Mouse (Mus musculus) G1E (cell line): ENCODE measurements around the gene Wwp2. TPM values are rescaled to one million over a fixed set of nuclear protein-coding genes. Genes with fewer than 3 reads are reported as not detected.

Experiments used
- ATAC-seq: 2 replicates; pipeline ENCODE4 v1.8.0; 2016; ENCODE audit warnings: mild to moderate bottlenecking; ENCODE audit not compliant: insufficient number of reproducible peaks, poor library complexity, low FRiP score, severe bottlenecking; ENCODE audit errors: extremely low read depth
- DNase-seq: peaks from one replicate; pipeline ENCODE4 v3.0.0; 2012; ENCODE audit warnings: low spot score
- H3K27me3 ChIP-seq: 2 replicates; pipeline ENCODE4 v1.6.1; 2012; ENCODE audit warnings: mild to moderate bottlenecking, low read length, inconsistent platforms; ENCODE audit not compliant: insufficient read depth
- H3K36me3 ChIP-seq: replicated peaks from 2 replicates; pipeline ENCODE3; 2012; ENCODE audit warnings: mild to moderate bottlenecking, inconsistent platforms
- H3K4me1 ChIP-seq: 2 replicates; pipeline ENCODE4 v1.6.1; 2012; ENCODE audit warnings: low read depth, low read length, inconsistent platforms, mixed read lengths; ENCODE audit not compliant: insufficient read depth
- H3K4me3 ChIP-seq: 2 replicates; pipeline ENCODE4 v1.5.1; 2012; ENCODE audit warnings: low read depth, mild to moderate bottlenecking, inconsistent platforms, low read length, moderate library complexity, mixed read lengths
- H3K9me3 ChIP-seq: replicated peaks from 2 replicates; pipeline ENCODE4 v1.6.1; 2012; ENCODE audit warnings: inconsistent platforms
- CTCF ChIP-seq: IDR thresholded peaks from 2 replicates; pipeline ENCODE4 v1.5.1; 2012; ENCODE audit warnings: low read depth, low read length, inconsistent platforms, mixed read lengths
- GATA1 ChIP-seq: IDR thresholded peaks from 2 replicates; pipeline ENCODE4 v1.6.1; 2012; ENCODE audit warnings: borderline replicate concordance, low read length, inconsistent platforms, mixed read lengths
- GATA2 ChIP-seq: IDR thresholded peaks from 2 replicates; pipeline ENCODE4 v1.6.1; 2012; ENCODE audit warnings: low read depth, low read length, inconsistent platforms, borderline replicate concordance
- POLR2AphosphoS5 ChIP-seq: IDR thresholded peaks from 2 replicates; pipeline ENCODE4 v1.6.1; 2012; ENCODE audit warnings: low read depth, low read length, inconsistent platforms; ENCODE audit not compliant: insufficient replicate concordance
- TAL1 ChIP-seq: conservative IDR thresholded peaks from 2 replicates; pipeline ENCODE4 v1.6.1; 2012; ENCODE audit warnings: low read depth, low read length, inconsistent platforms, mixed read lengths
- polyA plus RNA-seq: library from polyadenylated mRNA; stranded (reverse); fragments of >175 nt; gene quantifications from 2 replicates; pipeline ENCODE4 v1.2.3, GENCODE M21; 2012
- total RNA-seq, 2 experiments: library from RNA; stranded (forward) in 1 of 2; stranded (reverse) in 1 of 2; fragments of 200-1000 nt in 1 of 2; fragments of >200 nt in 1 of 2; fragmentation: Nextera tagmentation in 1 of 2; gene quantifications; 2 replicates each; pipeline ENCODE4 v1.2.3; 2014 to 2017

Gene Wwp2
- total and polyA plus RNA-seq, 3 experiments, result 45.7 to 77.5 (median 71.4) TPM

DNA sequence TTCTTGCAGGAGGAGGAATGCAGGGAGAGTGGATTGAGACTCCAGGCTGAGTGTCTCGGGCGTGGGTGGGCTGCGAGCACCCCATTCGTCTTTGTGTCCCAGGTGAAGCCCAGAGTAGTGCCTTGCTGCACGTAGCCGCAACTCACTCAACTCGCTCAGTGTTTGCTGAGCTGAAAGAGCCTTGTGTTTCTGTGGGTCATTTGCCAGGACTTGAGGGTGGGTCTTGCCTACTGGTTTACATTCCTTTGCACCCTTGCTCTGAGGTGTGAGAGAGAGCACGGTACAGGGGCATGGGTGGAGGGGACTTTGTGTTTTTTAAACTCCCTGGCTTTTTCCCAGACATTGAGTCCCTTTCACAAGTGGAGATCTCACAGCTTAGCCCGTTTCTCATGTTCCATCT is 59.3 kb downstream of the Wwp2 start:
- ATAC-seq (no peak), DNase-seq (no peak)
- Histone ChIP-seq H3K36me3 (peaks cover 68% of the 10 kb centered on the region), H3K4me1 (peaks cover 2% of the 10 kb centered on the region; the same call in 1 of the 2 replicates), H3K9me3 (no peaks in the 10 kb centered on the region), H3K4me3 (no peak overlapping the region), H3K27me3 (no peaks in the 10 kb centered on the region)
- TF ChIP-seq POLR2AphosphoS5 (no peak), GATA1 (no peak), GATA2 (no peak), CTCF (no peak), TAL1 (no peak)

DNA sequence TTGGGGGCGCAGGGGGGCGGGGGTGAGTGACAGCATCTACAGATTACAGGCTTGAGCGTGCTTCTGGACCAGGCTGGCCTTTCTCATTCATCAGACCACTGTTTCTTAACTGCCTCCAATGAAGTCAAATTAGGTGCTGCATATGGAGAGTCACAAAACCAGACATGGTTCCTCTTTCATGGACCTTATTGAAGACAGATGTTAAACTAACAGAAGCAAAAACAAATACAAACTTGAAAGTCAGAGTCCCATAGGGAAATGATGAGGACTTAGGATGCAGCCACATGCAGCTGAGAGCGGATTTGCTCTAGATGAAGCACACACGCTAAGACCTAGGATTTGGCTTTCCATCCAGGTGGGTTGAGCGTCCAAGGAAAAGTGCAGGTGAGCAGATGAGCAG is 61.5 kb downstream of the Wwp2 start:
- peaks cover 10% of the 10 kb centered on the region for H3K4me1 ChIP-seq
- H3K36me3 ChIP-seq, result peaks cover 66% of the 10 kb centered on the region
- DNase-seq (no peak), ATAC-seq (no peak)
- no peaks in the 10 kb centered on the region for H3K9me3 ChIP-seq
- no peaks in the 10 kb centered on the region for H3K27me3 ChIP-seq
- H3K4me3 ChIP-seq, result no peak overlapping the region
- TF ChIP-seq GATA1 (no peak), GATA2 (no peak), CTCF (no peak), TAL1 (no peak), POLR2AphosphoS5 (no peak)

DNA sequence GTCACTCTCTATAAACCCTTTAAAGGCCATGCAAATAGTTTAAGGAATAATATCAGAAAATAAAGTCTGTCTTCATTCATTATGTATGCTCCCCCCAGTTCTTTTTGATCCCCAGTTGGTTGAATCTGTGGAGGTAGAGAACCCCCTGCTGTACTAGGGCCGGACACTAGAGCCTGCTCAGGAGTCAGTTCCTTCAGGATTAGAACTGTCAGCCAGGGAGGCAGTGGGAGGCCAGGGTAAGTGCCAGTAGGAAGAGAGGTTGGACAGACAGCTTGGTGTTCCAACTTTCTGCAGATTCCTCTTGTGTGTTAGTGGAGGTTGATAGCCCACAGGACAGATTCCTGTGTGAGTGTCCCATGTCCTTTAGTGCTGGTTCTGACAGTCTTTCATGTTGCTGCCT is 62.2 kb downstream of the Wwp2 start:
- no peak for DNase-seq
- TF ChIP-seq GATA2 (no peak), CTCF (no peak), GATA1 (no peak), POLR2AphosphoS5 (no peak), TAL1 (no peak)
- no peak for ATAC-seq
- Histone ChIP-seq H3K36me3 (peaks cover 65% of the 10 kb centered on the region), H3K4me1 (peaks cover 17% of the 10 kb centered on the region), H3K4me3 (no peak overlapping the region), H3K27me3 (no peaks in the 10 kb centered on the region), H3K9me3 (no peaks in the 10 kb centered on the region)

DNA sequence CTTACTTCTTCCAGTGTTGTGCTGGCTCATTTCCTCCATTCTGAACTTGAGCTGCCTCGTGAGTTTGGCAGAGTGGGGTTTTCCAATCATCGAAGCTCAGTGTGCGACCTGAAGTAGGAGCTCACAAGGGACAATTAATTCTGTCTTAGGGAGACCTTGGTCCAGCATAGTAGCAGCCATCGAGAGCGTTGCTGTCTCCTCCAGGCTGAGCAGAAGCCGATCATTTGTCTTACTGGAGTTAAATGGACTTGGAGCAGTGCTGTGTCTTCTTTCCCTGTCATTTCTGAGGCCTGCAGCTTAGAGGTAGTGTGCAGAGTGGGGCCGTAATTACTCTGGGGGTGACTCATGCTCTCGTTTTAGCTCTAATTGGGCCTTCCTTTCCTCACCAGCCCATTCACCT is 62.6 kb downstream of the Wwp2 start:
- DNase-seq, result no peak
- H3K9me3 ChIP-seq, result no peaks in the 10 kb centered on the region
- no peaks in the 10 kb centered on the region for H3K27me3 ChIP-seq
- H3K4me1 ChIP-seq, result peaks cover 21% of the 10 kb centered on the region
- H3K36me3 ChIP-seq, result peaks cover 64% of the 10 kb centered on the region
- H3K4me3 ChIP-seq, result no peak overlapping the region
- ATAC-seq, result no peak
- TF ChIP-seq CTCF (no peak), TAL1 (no peak), GATA1 (no peak), GATA2 (no peak), POLR2AphosphoS5 (no peak)

DNA sequence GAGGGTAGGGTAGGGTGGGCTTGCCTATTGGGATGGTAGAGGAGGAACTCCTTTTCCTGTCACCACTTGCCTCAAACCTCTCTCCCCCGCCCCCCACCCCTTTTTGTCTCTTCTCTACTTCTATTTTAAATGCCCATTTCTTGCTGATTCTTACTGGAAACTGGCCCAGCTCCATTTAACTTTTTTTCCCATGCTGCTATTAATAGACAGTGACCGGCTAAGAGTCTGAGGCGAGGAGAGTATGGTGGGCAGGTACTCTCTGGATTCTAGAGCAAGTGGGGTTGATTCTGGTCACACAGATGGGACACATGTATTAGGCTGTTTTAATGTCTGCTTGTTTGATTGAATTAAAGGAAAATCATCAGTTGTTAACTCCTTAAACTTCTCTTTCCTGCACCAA is 63.4 kb downstream of the Wwp2 start:
- Histone ChIP-seq H3K27me3 (no peaks in the 10 kb centered on the region), H3K36me3 (peaks cover 63% of the 10 kb centered on the region), H3K9me3 (no peaks in the 10 kb centered on the region), H3K4me1 (peaks cover 26% of the 10 kb centered on the region), H3K4me3 (no peak overlapping the region)
- TF ChIP-seq GATA2 (no peak), POLR2AphosphoS5 (no peak), CTCF (no peak), TAL1 (no peak), GATA1 (no peak)
- ATAC-seq (no peak), DNase-seq (no peak)

DNA sequence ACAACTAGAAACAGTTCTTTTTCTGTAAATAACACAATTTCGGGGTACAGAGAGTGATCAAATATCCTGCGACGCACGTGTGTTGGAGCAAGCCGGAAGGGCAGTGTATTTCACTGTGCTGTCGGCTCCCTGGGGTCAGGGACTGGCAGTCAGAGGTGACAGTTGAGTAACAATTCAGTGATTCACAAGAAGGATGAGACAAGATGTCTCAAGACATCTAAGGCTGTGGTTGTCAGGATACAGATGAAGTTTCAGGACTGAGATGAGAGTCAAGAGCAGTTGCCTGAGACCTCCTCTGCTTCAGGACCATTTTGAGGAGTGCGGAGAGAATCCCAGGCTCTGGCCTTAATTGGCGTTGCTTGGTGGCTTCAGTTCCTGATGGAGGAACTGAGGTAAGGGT is 66.2 kb downstream of the Wwp2 start:
- Histone ChIP-seq H3K4me3 (no peak overlapping the region; the same call in 1 of the 2 replicates), H3K9me3 (no peaks in the 10 kb centered on the region), H3K4me1 (peaks cover 42% of the 10 kb centered on the region), H3K27me3 (no peaks in the 10 kb centered on the region), H3K36me3 (peaks cover 70% of the 10 kb centered on the region)
- no peak for TF ChIP-seq GATA2
- no peak for TF ChIP-seq CTCF
- DNase-seq, result no peak
- ATAC-seq, result no peak

DNA sequence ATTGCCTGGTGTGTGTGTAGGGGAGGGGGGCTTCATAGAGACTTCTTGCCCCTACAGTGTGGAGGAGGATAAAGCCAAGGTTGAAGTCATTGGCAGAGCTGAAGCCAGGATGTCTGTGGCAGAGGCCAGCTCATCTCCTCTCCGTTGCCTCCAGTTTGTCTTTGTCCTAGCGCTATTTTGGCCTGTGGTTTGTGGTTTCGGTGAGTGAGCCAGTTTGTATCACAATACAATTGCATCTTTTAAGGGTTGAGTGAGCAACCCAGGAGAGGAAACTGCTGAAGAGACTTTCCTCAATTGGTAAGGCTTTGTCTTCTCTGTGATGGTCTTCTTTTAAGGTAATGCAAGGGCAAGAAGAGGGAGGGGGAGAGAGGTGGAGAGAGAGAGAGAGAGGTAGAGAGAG is 66.8 kb downstream of the Wwp2 start:
- ATAC-seq, result peak; percentile 72
- H3K4me1 ChIP-seq, result peaks cover 41% of the 10 kb centered on the region

More for the DNA sequence above, 66.8 kb downstream of the Wwp2 start:
- Histone ChIP-seq H3K4me3 (peak overlapping the region; percentile 48; the same call in 1 of the 2 replicates), H3K27me3 (no peaks in the 10 kb centered on the region), H3K9me3 (no peaks in the 10 kb centered on the region), H3K36me3 (peaks cover 70% of the 10 kb centered on the region)
- TF ChIP-seq POLR2AphosphoS5 (no peak), CTCF (no peak), GATA2 (no peak), TAL1 (no peak), GATA1 (no peak)
- DNase-seq, result peak; percentile 35
